Mouse (Mus musculus) cerebellum, adult 2 months (tissue): ENCODE measurements around the gene Dip2c.

ENCODE experiments used
- CTCF ChIP-seq: fragments of 200-500 bp; IDR thresholded peaks from 2 replicates; pipeline ENCODE4 v1.5.1; 2011; ENCODE audit warnings: low read depth, mild to moderate bottlenecking, control low read depth, low read length, moderate library complexity, borderline replicate concordance; ENCODE audit not compliant: insufficient read depth
- POLR2A ChIP-seq: fragments of 200-500 bp; IDR thresholded peaks from 2 replicates; pipeline ENCODE4 v1.6.1; 2011; ENCODE audit warnings: low read length, control low read depth, borderline replicate concordance; ENCODE audit not compliant: insufficient read depth

- TF ChIP-seq POLR2A, result no peak
- no peak for TF ChIP-seq CTCF
These were observed 409.9 kb downstream of the Dip2c start for GRCm38 (mm10) chr13:9686261-9686660.
